Mouse (Mus musculus) retina, postnatal 1 day (tissue): ENCODE measurements at regions not wholly inside any gene's neighbourhood (a gene's known extent, or its start where the extent isn't known, plus 50 kb on each side); places are given as distances from the start of the nearest gene placed in this dataset.

Experiments used
- DNase-seq: peaks from one replicate; pipeline ENCODE4 v3.0.0-alpha.2; 2012

DNA sequence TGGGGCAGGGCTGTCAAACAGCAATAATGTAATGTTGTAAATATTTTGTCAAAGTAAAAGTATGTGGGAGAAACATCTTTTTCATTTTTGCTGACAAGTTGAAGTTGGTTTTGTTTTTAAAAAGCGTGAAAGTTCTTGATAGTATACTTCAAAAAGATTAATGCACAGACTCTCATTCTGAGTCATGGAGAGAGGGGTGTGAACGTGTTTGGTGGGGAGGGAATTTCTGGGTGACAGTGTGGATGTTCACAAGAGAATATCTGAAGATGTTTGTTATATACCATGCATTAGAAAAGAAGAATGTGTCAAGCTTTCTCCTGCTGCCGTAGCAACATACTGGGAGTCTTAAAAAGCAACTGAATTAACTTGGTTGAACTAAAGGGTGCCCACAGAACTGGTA lies 57.0 kb downstream of the Rps29 start:
- no peak for DNase-seq

- DNase-seq: no peak
These were observed 64.1 kb downstream of the Rps29 start for GRCm38 (mm10) chr12:69094856-69095255.

DNA sequence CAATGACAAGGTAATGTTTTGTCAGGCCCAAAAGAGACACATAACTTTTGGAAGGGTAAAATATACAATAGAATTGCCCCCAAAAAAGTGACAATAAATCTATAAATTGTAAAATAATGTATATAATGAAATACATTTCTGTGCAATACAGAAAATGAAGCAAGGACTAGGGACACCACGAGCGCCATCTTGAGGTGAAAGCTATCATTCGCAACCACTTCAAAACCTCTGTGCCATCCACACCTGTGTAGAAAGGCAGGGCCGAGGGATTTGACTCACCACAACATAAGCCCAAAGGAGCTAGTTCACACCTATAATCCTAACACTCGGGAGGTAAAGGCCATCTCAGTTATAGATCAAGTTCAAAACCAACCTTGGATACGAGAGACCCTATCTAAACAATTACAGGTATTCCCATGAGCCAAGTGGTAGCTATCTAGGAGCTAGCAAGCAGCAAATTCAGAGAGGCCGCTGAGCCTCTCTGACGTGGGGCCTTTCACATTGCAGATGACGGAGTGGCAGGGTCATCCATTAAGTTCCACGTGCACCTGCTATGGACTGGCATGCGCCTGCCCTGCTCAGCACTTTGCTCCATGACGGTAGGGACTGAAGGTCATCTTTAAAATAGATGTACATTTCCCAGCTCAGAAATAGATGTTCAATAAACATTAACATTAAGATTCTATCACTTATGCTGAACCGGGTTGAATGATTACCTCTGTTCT lies 65.8 kb downstream of the Rps29 start:
- no peak for DNase-seq

GRCm38 (mm10) chr12:69087928-69088609 lies 70.9 kb downstream of the Rps29 start:
- peak; percentile 82 for DNase-seq

GRCm38 (mm10) chr12:69085522-69086179 lies 73.3 kb downstream of the Rps29 start:
- peak; percentile 7 for DNase-seq

- DNase-seq: no peak
These were observed 74.3 kb downstream of the Rps29 start for GRCm38 (mm10) chr12:69084656-69085055.

DNA sequence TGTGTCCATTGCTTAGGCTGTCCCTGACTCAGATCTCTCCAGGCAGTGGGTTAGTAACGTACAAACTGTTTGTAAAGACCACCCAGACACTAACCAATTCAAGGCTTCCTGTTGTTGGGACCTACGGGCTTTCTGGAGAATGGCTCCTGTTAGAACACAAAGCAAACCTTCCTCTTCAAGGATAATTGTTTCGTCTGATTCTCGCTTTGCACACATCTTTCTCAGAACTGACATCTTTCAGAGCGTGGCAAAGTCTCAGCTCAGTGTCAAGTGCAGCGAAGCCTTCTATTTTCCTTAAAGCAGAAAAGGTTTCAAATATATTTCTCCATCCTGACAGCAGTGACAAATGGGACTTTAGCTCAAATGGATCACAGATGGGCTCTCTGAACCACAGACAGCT lies 76.9 kb downstream of the Rps29 start:
- DNase-seq: no peak

- DNase-seq: no peak
These were observed 119.4 kb downstream of the Rps29 start for GRCm38 (mm10) chr12:69039553-69039952.

DNA sequence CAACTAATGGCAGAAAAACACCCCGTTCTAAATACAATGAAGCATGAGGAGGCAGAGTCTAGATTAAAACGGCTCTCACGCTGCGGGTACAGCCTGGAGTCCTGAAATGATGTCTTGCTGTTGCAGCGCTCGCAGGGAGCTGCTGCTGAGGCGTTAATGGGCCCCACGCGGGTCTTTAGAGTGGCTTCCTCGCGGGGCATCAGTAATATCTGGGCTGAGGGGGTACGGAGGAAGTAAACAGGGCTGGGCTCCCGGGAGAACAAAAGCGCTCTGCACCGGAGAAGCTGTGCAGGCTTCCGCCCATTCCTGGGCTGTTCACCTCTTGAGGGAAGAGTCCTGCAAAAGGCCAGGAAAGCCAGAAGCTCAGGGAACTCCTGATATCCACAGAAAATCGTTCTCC lies 135.4 kb downstream of the Rps29 start:
- peak; percentile 1 for DNase-seq

DNA sequence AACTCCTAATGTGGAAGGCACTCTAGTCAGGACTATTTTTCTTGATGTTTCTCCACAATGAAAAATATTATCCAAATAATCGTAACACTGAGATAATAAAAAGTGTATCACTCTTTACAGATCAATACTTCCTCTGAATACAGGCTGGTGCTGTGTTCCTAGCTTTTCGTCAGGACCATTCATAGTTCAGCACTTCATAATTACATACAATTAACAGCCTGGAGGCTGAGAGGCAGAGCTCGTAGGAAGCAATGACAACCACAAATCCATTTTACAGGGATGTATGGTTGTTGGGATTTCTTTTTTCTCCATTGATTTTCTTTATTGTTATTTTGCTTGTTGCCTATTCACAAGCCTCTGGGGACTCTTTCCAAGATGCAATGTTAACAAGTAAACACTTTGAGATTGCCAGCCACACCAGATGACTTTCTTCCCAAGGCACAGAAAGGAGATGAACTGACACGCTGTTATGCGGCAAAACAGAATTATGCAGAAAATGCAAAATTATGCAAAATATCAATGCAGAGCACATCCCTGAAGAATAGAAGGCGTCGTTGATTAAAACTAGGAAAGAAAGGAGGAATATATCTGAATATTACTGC lies 142.2 kb downstream of the Rps29 start:
- no peak for DNase-seq

- DNase-seq: no peak
These were observed 153.8 kb downstream of the Rps29 start for GRCm38 (mm10) chr12:69005141-69005540.

GRCm38 (mm10) chr12:69002106-69002505 lies 156.9 kb downstream of the Rps29 start:
- DNase-seq: no peak

DNA sequence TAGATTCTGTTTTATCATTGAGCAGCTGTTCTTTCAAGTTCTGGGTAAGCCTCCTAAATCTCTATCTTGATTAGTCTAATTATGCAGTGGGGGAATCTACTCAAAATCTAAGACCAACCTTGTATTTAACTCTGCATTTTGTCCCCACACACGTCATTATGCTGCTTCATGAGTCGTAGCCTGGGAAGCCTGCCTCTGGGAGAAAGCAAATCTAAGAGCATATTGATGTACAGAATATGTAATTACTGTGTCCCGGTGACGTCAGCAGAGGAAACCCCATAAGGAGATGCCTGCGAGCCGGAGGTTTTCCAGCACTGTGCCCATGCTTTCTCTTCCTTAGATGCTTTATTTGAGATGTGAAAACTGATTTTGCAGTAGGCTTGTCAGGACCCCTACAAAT lies 161.7 kb downstream of the Rps29 start:
- peak; percentile 8 for DNase-seq

- no peak for DNase-seq
These were observed 162.2 kb downstream of the Rps29 start for GRCm38 (mm10) chr12:68996740-68997139.

GRCm38 (mm10) chr12:68980640-68981039 lies 178.3 kb downstream of the Rps29 start:
- DNase-seq: no peak

GRCm38 (mm10) chr12:68980173-68980572 lies 178.8 kb downstream of the Rps29 start:
- no peak for DNase-seq

DNA sequence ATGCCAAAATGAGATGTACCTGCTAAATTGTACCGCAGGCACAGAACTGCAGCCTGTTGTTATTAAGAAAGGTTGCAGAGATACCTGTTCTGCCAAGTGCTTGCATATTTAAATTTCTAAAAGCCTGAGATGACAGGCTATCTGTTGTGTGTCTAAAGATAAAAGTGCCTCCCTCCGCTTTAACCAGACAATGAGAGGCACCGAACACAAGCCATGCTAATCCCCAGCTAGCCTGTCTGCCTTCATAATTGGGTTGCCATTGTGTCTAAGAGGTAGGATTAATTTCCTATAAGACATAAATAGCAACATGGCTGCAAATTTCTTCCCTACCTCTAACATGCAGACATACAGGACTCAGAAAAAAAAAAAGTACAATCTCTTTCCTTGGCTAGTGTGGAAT lies 179.8 kb downstream of the Rps29 start:
- DNase-seq: peak; percentile 42

DNA sequence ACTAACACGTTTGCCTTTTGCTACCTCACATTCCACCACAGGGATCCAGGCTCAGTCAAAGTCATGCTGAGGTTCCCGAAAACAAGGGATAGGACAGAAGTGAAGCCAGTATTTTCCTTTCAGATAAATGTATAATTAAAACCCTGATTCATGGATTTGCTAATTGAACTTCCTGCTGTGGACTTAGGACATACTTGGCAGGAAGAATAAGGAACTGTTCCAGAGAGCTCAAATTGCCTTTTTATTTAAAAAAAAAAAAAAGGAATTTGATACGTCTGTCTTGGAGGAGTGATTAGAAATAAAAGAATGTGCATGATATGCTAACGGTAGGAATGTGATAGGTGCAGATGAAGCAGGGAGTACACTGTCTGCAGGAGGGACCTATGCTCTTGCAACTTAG lies 181.7 kb downstream of the Rps29 start:
- no peak for DNase-seq

- DNase-seq: no peak
These were observed 211.7 kb downstream of the Rps29 start for GRCm38 (mm10) chr12:68947240-68947639.

DNA sequence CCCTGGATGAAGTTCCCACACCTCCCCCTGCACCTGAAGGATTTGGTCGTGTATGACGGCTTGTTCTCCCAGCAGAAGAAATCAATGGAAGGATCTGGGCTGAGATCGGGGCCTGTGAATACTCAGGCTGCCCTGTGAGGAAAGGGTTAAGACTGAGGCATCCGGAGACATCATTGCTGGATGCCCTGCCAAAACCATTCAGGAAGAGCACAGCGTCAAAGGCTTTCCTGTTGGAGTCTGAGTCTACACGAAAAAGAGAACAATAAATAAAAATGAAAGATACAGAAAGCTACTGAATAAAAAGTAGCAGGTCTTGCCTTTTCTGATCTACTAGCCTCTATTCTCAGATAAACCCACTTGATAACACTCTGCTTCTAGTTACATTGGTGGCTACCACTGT lies 248.4 kb downstream of the Rps29 start:
- no peak for DNase-seq

- DNase-seq: no peak
These were observed 254.2 kb downstream of the Rps29 start for GRCm38 (mm10) chr12:68904770-68905169.

DNA sequence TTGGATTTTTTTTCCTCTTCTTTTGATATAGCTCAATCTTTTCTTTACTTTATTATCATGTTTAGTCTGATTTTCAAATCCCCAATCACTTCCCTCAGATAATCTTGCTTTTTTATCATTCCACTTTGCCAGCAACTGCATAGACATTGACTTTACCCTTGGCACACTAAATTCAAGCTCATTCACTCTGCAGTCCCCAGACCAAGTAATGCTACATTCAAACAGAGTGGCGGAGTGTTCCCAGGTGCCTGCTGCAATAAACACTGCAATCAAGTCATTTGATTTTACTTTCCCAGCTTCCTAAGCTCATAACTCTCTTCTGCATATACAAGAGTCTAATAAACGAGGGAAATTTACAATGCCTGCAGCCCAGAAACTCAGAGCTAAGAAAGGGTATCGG lies 269.8 kb downstream of the Rps29 start:
- no peak for DNase-seq

DNA sequence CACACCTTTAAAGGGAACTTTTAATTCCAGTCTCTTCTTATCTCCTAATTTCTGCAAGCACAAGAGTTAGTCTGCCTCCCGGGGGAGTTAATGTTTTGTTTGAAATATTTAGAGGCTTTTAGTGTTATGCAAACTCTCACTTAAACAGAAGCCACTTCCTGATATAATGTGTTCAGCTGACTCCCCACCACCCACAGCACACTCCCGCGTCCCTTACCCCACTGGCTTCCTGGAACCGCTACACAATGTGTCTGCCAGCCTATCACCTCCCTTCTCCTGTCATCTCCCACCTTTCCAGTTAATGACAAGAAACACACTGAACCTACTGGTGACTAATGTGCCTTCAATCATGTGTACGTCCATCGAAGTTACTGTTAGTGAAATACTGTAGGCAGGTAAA lies 276.5 kb downstream of the Rps29 start:
- DNase-seq: no peak

GRCm38 (mm10) chr12:68879425-68879824 lies 279.6 kb downstream of the Rps29 start:
- no peak for DNase-seq
